33 mouse cellular contexts compared by ENCODE assay signal in genomic region chr7:45396787-45397186, GRCm38 (mm10). TPM values are rescaled to one million over a fixed set of nuclear protein-coding genes. Genes with fewer than 3 reads are reported as not detected.
DNase-seq lines count a peak whose midpoint lies in the region; ATAC-seq and TF ChIP-seq lines count a peak whose summit lies in the region.
"Had no signal": no experiment of that assay in that cellular context is flagged by ENCODE, and none has a peak within 500 bp of the region (broad histone marks: within the 10 kb centered on the region; RNA-seq: fewer than 3 reads in every experiment).

No protein-coding gene starts in this region.

- no peak for TF ChIP-seq POLR2A in bone marrow macrophage, adult 2 months (IDR thresholded peaks at IDR 0.05; ENCODE audit: borderline replicate concordance, low read depth, low read length)
- TF ChIP-seq POLR2A in kidney, adult 2 months (IDR thresholded peaks at IDR 0.05; ENCODE audit: low read depth, low read length) = no peak

- 59% methylated on average over 2 of the region's 2 CpGs for WGBS in liver, embryonic 12.5 days (ENCODE audit: insufficient replicate concordance)
- 60% methylated on average over 2 of the region's 2 CpGs for WGBS in liver, postnatal 0 days (ENCODE audit: insufficient replicate concordance)
- WGBS in midbrain, embryonic 13.5 days = 78% methylated on average over 2 of the region's 2 CpGs
- 60% methylated on average over 2 of the region's 2 CpGs for WGBS in kidney, adult 2 months

- DNase-seq in liver, postnatal 0 days = no peak
- DNase-seq in 416B (ENCODE audit: low read depth) (peak; percentile 53), ES-E14 (ENCODE audit: low read depth, low spot score) (no peak)
- no peak for DNase-seq in adrenal gland, adult 2 months
- no peak for DNase-seq in kidney, adult 2 months
- DNase-seq: adrenal gland, adult 8-10 months; adrenal gland, postnatal 36 days; B cell, adult 2 months; cerebellum, adult 11 months; cerebellum, adult 8-10 months; embryo, embryonic 11 days; forebrain, postnatal 0 days; gastrocnemius, postnatal 25 days; heart, adult 11 months; heart, postnatal 10 days; kidney, adult 18-20 months had no signal

- H3K9ac ChIP-seq in liver, embryonic 12.5 days = no peak overlapping the region
- H3K9ac ChIP-seq in liver, postnatal 0 days (replicated peaks) = no peak overlapping the region
- H3K9ac ChIP-seq in ES-E14 (ENCODE audit: insufficient read depth, low read depth, low read length, poor library complexity, severe bottlenecking) = peak overlapping the region; percentile 48; the same call in 1 of the 2 replicates
- no peak overlapping the region for H3K9ac ChIP-seq in midbrain, embryonic 13.5 days (replicated peaks)
- H3K9ac ChIP-seq: embryonic facial prominence, embryonic 15.5 days; forebrain, postnatal 0 days had no signal

- H3K4me2 ChIP-seq in liver, embryonic 12.5 days = peak overlapping the region; percentile 78
- no peak overlapping the region for H3K4me2 ChIP-seq in liver, postnatal 0 days (ENCODE audit: low read depth, low read length)
- H3K4me2 ChIP-seq in midbrain, embryonic 13.5 days (replicated peaks) = no peak overlapping the region

- H3K9me3 ChIP-seq in liver, embryonic 12.5 days (replicated peaks) = no peaks in the 10 kb centered on the region
- H3K9me3 ChIP-seq in liver, postnatal 0 days (ENCODE audit: low read length) = no peaks in the 10 kb centered on the region
- H3K9me3 ChIP-seq in ES-E14 (ENCODE audit: control insufficient read depth, insufficient read depth, low read depth, low read length) = no peaks in the 10 kb centered on the region
- H3K9me3 ChIP-seq in midbrain, embryonic 13.5 days = no peaks in the 10 kb centered on the region
- H3K9me3 ChIP-seq: embryonic facial prominence, embryonic 15.5 days; heart, embryonic 10.5 days; intestine, embryonic 15.5 days had no signal

- in situ Hi-C loops in ES-E14 (cut with MboI; ENCODE audit: low sequenced_read_pairs in 2 of 2, unreplicated experiment in 2 of 2) = no loop called here

- peaks cover 27% of the 10 kb centered on the region for H3K36me3 ChIP-seq in liver, embryonic 12.5 days
- peaks cover 18% of the 10 kb centered on the region for H3K36me3 ChIP-seq in liver, postnatal 0 days (replicated peaks; ENCODE audit: insufficient read depth, low read length)
- H3K36me3 ChIP-seq in ES-E14 (ENCODE audit: control insufficient read depth, insufficient read depth, low read length, poor library complexity, severe bottlenecking) = peaks cover 12% of the 10 kb centered on the region
- peaks cover 10% of the 10 kb centered on the region for H3K36me3 ChIP-seq in midbrain, embryonic 13.5 days
- H3K36me3 ChIP-seq in kidney, adult 2 months (ENCODE audit: control insufficient read depth, insufficient read depth, low read length) = no peaks in the 10 kb centered on the region

- H3K27ac ChIP-seq in liver, embryonic 12.5 days = no peak overlapping the region
- H3K27ac ChIP-seq in liver, postnatal 0 days (ENCODE audit: low read depth) = no peak overlapping the region
- no peak overlapping the region; the same call in 1 of the 2 replicates for H3K27ac ChIP-seq in ES-E14 (ENCODE audit: insufficient read depth, low read depth, low read length, poor library complexity, severe bottlenecking)
- H3K27ac ChIP-seq in bone marrow macrophage, adult 2 months (ENCODE audit: insufficient read depth, low read depth, low read length) = peak overlapping the region; percentile 11; the same call in 1 of the 2 replicates
- H3K27ac ChIP-seq in midbrain, embryonic 13.5 days = no peak overlapping the region
- no peak overlapping the region for H3K27ac ChIP-seq in kidney, adult 2 months (ENCODE audit: insufficient read depth, low read depth, low read length)

- TF ChIP-seq CTCF in liver, postnatal 0 days (IDR thresholded peaks at IDR 0.05; ENCODE audit: low read depth) = no peak
- TF ChIP-seq CTCF in bone marrow macrophage, adult 2 months (IDR thresholded peaks at IDR 0.05; ENCODE audit: low read depth, low read length) = no peak
- TF ChIP-seq CTCF in kidney, adult 2 months (conservative IDR thresholded peaks at IDR 0.05; ENCODE audit: insufficient read depth, insufficient read length, low read depth, low read length) = no peak

- H3K4me3 ChIP-seq in liver, embryonic 12.5 days = no peak overlapping the region
- H3K4me3 ChIP-seq in liver, postnatal 0 days (ENCODE audit: low read depth, low read length) = no peak overlapping the region
- no peak overlapping the region for H3K4me3 ChIP-seq in ES-E14 (ENCODE audit: insufficient read depth in 1 of 2, low read depth in 1 of 2, low read length in 2 of 2, poor library complexity in 1 of 2, severe bottlenecking in 1 of 2)
- no peak overlapping the region for H3K4me3 ChIP-seq in bone marrow macrophage, adult 2 months (ENCODE audit: insufficient read depth, low read length)
- H3K4me3 ChIP-seq in midbrain, embryonic 13.5 days (replicated peaks) = no peak overlapping the region
- H3K4me3 ChIP-seq in kidney, adult 2 months (ENCODE audit: insufficient read depth, low read depth, low read length) = no peak overlapping the region

- peaks cover 37% of the 10 kb centered on the region for H3K4me1 ChIP-seq in liver, embryonic 12.5 days
- peaks cover 16% of the 10 kb centered on the region for H3K4me1 ChIP-seq in liver, postnatal 0 days (ENCODE audit: insufficient read depth)
- peaks cover 4 to 9% of the 10 kb centered on the region in 2 experiments; a peak in 1 of 4 replicates for H3K4me1 ChIP-seq in ES-E14 (ENCODE audit: control insufficient read depth in 2 of 2, insufficient read depth in 2 of 2, low read length in 2 of 2, poor library complexity in 1 of 2)
- peaks cover 13% of the 10 kb centered on the region for H3K4me1 ChIP-seq in bone marrow macrophage, adult 2 months (ENCODE audit: control insufficient read depth, insufficient read depth, low read length)
- H3K4me1 ChIP-seq in midbrain, embryonic 13.5 days (replicated peaks) = peaks cover 26% of the 10 kb centered on the region
- peaks cover 8% of the 10 kb centered on the region; the same call in 1 of the 2 replicates for H3K4me1 ChIP-seq in kidney, adult 2 months (ENCODE audit: control insufficient read depth, insufficient read depth, low read length)

- H3K27me3 ChIP-seq in liver, embryonic 12.5 days (replicated peaks) = peaks cover 2% of the 10 kb centered on the region; the same call in 1 of the 2 replicates
- no peaks in the 10 kb centered on the region for H3K27me3 ChIP-seq in liver, postnatal 0 days (ENCODE audit: insufficient read depth, low read length)
- H3K27me3 ChIP-seq in midbrain, embryonic 13.5 days = no peaks in the 10 kb centered on the region
- no peaks in the 10 kb centered on the region for H3K27me3 ChIP-seq in kidney, adult 2 months (replicated peaks; ENCODE audit: control insufficient read depth, insufficient read depth, low read length)
- H3K27me3 ChIP-seq: embryonic facial prominence, embryonic 15.5 days; intestine, embryonic 15.5 days; Patski had no signal

- no peak for ATAC-seq in liver, embryonic 12.5 days
- no peak for ATAC-seq in liver, postnatal 0 days
- ATAC-seq in midbrain, embryonic 13.5 days = no peak
- ATAC-seq: Patski had no signal

- no peak for TF ChIP-seq EP300 in liver, postnatal 0 days (IDR thresholded peaks at IDR 0.05; ENCODE audit: low read depth)

RNA-seq across cellular contexts. Expression of gene Snrnp70, which starts 1.2 kb away (rescaled TPM):
- polyA plus RNA-seq in liver, embryonic 12.5 days (2016; fragmentation: Nextera tagmentation; extraction: Ambion mirVana) = 170 and 179 TPM in 2 replicates
- polyA plus RNA-seq in liver, postnatal 0 days (2015; fragmentation: Nextera tagmentation; extraction: Ambion mirVana) = 53.7 and 57.2 TPM in 2 replicates
- total RNA-seq in ES-E14 (2012; rRNA removed) = 303 and 310 TPM in 2 replicates
- polyA plus RNA-seq in bone marrow macrophage, adult 2 months (2012; ENCODE audit: insufficient read depth, insufficient read length, missing spikeins) = 385 and 416 TPM in 2 replicates
- 100 to 1,000 TPM; 219 to 278 TPM for total RNA-seq in adrenal gland, adult 2 months (2021)
- 230 and 236 TPM in 2 replicates for polyA plus RNA-seq in adrenal gland, adult 2 months (2012; rRNA removed)
- 223 and 238 TPM in 2 replicates for polyA plus RNA-seq in midbrain, embryonic 13.5 days (2015; fragmentation: Nextera tagmentation; extraction: Ambion mirVana)
- polyA plus RNA-seq in kidney, adult 2 months (2012; rRNA removed) = 137 and 138 TPM in 2 replicates

RNA-seq across cellular contexts. Expression of gene Kcna7, which starts 8.7 kb away (rescaled TPM):
- 0.05 and 0.10 TPM in 2 replicates for polyA plus RNA-seq in liver, embryonic 12.5 days (2016; fragmentation: Nextera tagmentation; extraction: Ambion mirVana)
- polyA plus RNA-seq in liver, postnatal 0 days (2015; fragmentation: Nextera tagmentation; extraction: Ambion mirVana) = 0.05 TPM in 1 of 2 replicates, not detected in the other
- 0.85 and 2.3 TPM in 2 replicates for total RNA-seq in ES-E14 (2012; rRNA removed)
- not detected in 2 replicates for polyA plus RNA-seq in bone marrow macrophage, adult 2 months (2012; ENCODE audit: insufficient read depth, insufficient read length, missing spikeins)
- not detected for total RNA-seq in adrenal gland, adult 2 months (2021)
- not detected in 2 replicates for polyA plus RNA-seq in adrenal gland, adult 2 months (2012; rRNA removed)
- not detected in 2 replicates for polyA plus RNA-seq in midbrain, embryonic 13.5 days (2015; fragmentation: Nextera tagmentation; extraction: Ambion mirVana)
- polyA plus RNA-seq in kidney, adult 2 months (2012; rRNA removed) = 0.07 and 0.91 TPM in 2 replicates
- total RNA-seq: adrenal gland, adult 8-10 months; adrenal gland, postnatal 36 days; common myeloid progenitor, adult 5-6 weeks; hematopoietic stem cell, adult 5-6 weeks had no signal
- polyA plus RNA-seq: activated CD4-positive, CD25-positive, alpha-beta regulatory T cell, adult 4 months; brain, embryonic 14.5 days; CD4-positive, CD25-positive, alpha-beta regulatory T cell, adult 4 months; embryonic facial prominence, embryonic 11.5 days; forebrain, embryonic 11.5 days; forebrain, postnatal 0 days; hindbrain, embryonic 14.5 days had no signal

RNA-seq across cellular contexts. Expression of gene Ntf5, which starts 16.7 kb away (rescaled TPM):
- 0.81 and 0.87 TPM in 2 replicates for polyA plus RNA-seq in liver, embryonic 12.5 days (2016; fragmentation: Nextera tagmentation; extraction: Ambion mirVana)
- polyA plus RNA-seq in liver, postnatal 0 days (2015; fragmentation: Nextera tagmentation; extraction: Ambion mirVana) = 0.05 and 0.15 TPM in 2 replicates
- 2.4 and 3.6 TPM in 2 replicates for total RNA-seq in ES-E14 (2012; rRNA removed)
- not detected in 2 replicates for polyA plus RNA-seq in bone marrow macrophage, adult 2 months (2012; ENCODE audit: insufficient read depth, insufficient read length, missing spikeins)
- total RNA-seq in adrenal gland, adult 2 months (2021) = not detected
- not detected in 2 replicates for polyA plus RNA-seq in adrenal gland, adult 2 months (2012; rRNA removed)
- not detected in 2 replicates for polyA plus RNA-seq in midbrain, embryonic 13.5 days (2015; fragmentation: Nextera tagmentation; extraction: Ambion mirVana)
- polyA plus RNA-seq in kidney, adult 2 months (2012; rRNA removed) = 0.44 and 0.58 TPM in 2 replicates
- total RNA-seq: adrenal gland, postnatal 36 days; common myeloid progenitor, adult 5-6 weeks had no signal
- polyA plus RNA-seq: activated CD4-positive, CD25-positive, alpha-beta regulatory T cell, adult 4 months; CD4-positive, CD25-positive, alpha-beta regulatory T cell, adult 4 months had no signal

RNA-seq across cellular contexts. Expression of gene Lhb, which starts 23.8 kb away (rescaled TPM):
- polyA plus RNA-seq in liver, embryonic 12.5 days (2016; fragmentation: Nextera tagmentation; extraction: Ambion mirVana) = not detected in 2 replicates
- not detected in 2 replicates for polyA plus RNA-seq in liver, postnatal 0 days (2015; fragmentation: Nextera tagmentation; extraction: Ambion mirVana)
- total RNA-seq in ES-E14 (2012; rRNA removed) = 0.37 TPM in 1 of 2 replicates, not detected in the other
- not detected in 2 replicates for polyA plus RNA-seq in bone marrow macrophage, adult 2 months (2012; ENCODE audit: insufficient read depth, insufficient read length, missing spikeins)
- not detected for total RNA-seq in adrenal gland, adult 2 months (2021)
- polyA plus RNA-seq in adrenal gland, adult 2 months (2012; rRNA removed) = not detected in 2 replicates
- 0.50 TPM in 1 of 2 replicates, not detected in the other for polyA plus RNA-seq in midbrain, embryonic 13.5 days (2015; fragmentation: Nextera tagmentation; extraction: Ambion mirVana)
- not detected in 2 replicates for polyA plus RNA-seq in kidney, adult 2 months (2012; rRNA removed)
- total RNA-seq: adrenal gland, adult 8-10 months; adrenal gland, postnatal 36 days; common myeloid progenitor, adult 5-6 weeks; heart, postnatal 10 days; hematopoietic stem cell, adult 5-6 weeks had no signal
- polyA plus RNA-seq: activated CD4-positive, CD25-positive, alpha-beta regulatory T cell, adult 4 months; CD4-positive, CD25-positive, alpha-beta regulatory T cell, adult 4 months; embryonic facial prominence, embryonic 11.5 days; forebrain, embryonic 11.5 days; heart, embryonic 10.5 days; heart, embryonic 14.5 days had no signal

RNA-seq across cellular contexts. Expression of gene Lin7b, which starts 26.4 kb away (rescaled TPM):
- polyA plus RNA-seq in liver, embryonic 12.5 days (2016; fragmentation: Nextera tagmentation; extraction: Ambion mirVana) = 0.38 TPM in 1 of 2 replicates, not detected in the other
- polyA plus RNA-seq in liver, postnatal 0 days (2015; fragmentation: Nextera tagmentation; extraction: Ambion mirVana) = not detected in 2 replicates
- 5.6 and 11.3 TPM in 2 replicates for total RNA-seq in ES-E14 (2012; rRNA removed)
- polyA plus RNA-seq in bone marrow macrophage, adult 2 months (2012; ENCODE audit: insufficient read depth, insufficient read length, missing spikeins) = 3.0 and 3.6 TPM in 2 replicates
- 1 to 10 TPM; 2.4 to 3.8 TPM for total RNA-seq in adrenal gland, adult 2 months (2021)
- polyA plus RNA-seq in adrenal gland, adult 2 months (2012; rRNA removed) = 5.7 and 10.3 TPM in 2 replicates
- 7.1 and 7.9 TPM in 2 replicates for polyA plus RNA-seq in midbrain, embryonic 13.5 days (2015; fragmentation: Nextera tagmentation; extraction: Ambion mirVana)
- 2.7 and 3.9 TPM in 2 replicates for polyA plus RNA-seq in kidney, adult 2 months (2012; rRNA removed)
- total RNA-seq: gastrocnemius, adult 18-20 months had no signal
- polyA plus RNA-seq: activated CD4-positive, CD25-positive, alpha-beta regulatory T cell, adult 4 months; CD4-positive, CD25-positive, alpha-beta regulatory T cell, adult 4 months had no signal
